Mouse (Mus musculus): ENCODE results near the gene Git2. TPM values are rescaled to one million over a fixed set of nuclear protein-coding genes. Genes with fewer than 3 reads are reported as not detected.

Gene Git2
- total RNA-seq, 2 experiments from 2014 or later = 45.2 to 81.5 TPM

GRCm38 (mm10) chr5:114801049-114801448, 25.7 kb upstream of the Git2 start:
- peak; percentile 75 for ATAC-seq (replicated peaks; ENCODE audit: low FRiP score, low TSS enrichment, poor library complexity, severe bottlenecking)

- no peak for ATAC-seq (replicated peaks; ENCODE audit: low FRiP score, low TSS enrichment, poor library complexity, severe bottlenecking)
These were observed 24.5 kb upstream of the Git2 start for GRCm38 (mm10) chr5:114799848-114800247.

GRCm38 (mm10) chr5:114797253-114797652, 21.9 kb upstream of the Git2 start:
- no peak for ATAC-seq (replicated peaks; ENCODE audit: low FRiP score, low TSS enrichment, poor library complexity, severe bottlenecking)

- no peak for ATAC-seq (replicated peaks; ENCODE audit: low FRiP score, low TSS enrichment, poor library complexity, severe bottlenecking)
These were observed 21.1 kb upstream of the Git2 start for GRCm38 (mm10) chr5:114796299-114797012.

- ATAC-seq (replicated peaks; ENCODE audit: low FRiP score, low TSS enrichment, poor library complexity, severe bottlenecking) = no peak
These were observed 20.3 kb upstream of the Git2 start for GRCm38 (mm10) chr5:114795653-114796052.

- ATAC-seq (replicated peaks; ENCODE audit: low FRiP score, low TSS enrichment, poor library complexity, severe bottlenecking) = no peak
These were observed 19.9 kb upstream of the Git2 start for GRCm38 (mm10) chr5:114795231-114795630.

GRCm38 (mm10) chr5:114794609-114795008, 19.3 kb upstream of the Git2 start:
- no peak for ATAC-seq (replicated peaks; ENCODE audit: low FRiP score, low TSS enrichment, poor library complexity, severe bottlenecking)

GRCm38 (mm10) chr5:114793317-114793716, 18.0 kb upstream of the Git2 start:
- no peak for ATAC-seq (replicated peaks; ENCODE audit: low FRiP score, low TSS enrichment, poor library complexity, severe bottlenecking)

- ATAC-seq (replicated peaks; ENCODE audit: low FRiP score, low TSS enrichment, poor library complexity, severe bottlenecking) = no peak
These were observed 9.9 kb upstream of the Git2 start for GRCm38 (mm10) chr5:114785196-114785595.

- ATAC-seq (replicated peaks; ENCODE audit: low FRiP score, low TSS enrichment, poor library complexity, severe bottlenecking) = peak; percentile 71
These were observed 9.4 kb upstream of the Git2 start for GRCm38 (mm10) chr5:114784622-114785165.

- ATAC-seq (replicated peaks; ENCODE audit: low FRiP score, low TSS enrichment, poor library complexity, severe bottlenecking) = peak; percentile 39
These were observed 8.3 kb upstream of the Git2 start for GRCm38 (mm10) chr5:114783405-114784163.

GRCm38 (mm10) chr5:114782991-114783390, 7.7 kb upstream of the Git2 start:
- no peak for ATAC-seq (replicated peaks; ENCODE audit: low FRiP score, low TSS enrichment, poor library complexity, severe bottlenecking)

- ATAC-seq (replicated peaks; ENCODE audit: low FRiP score, low TSS enrichment, poor library complexity, severe bottlenecking) = no peak
These were observed 5.6 kb upstream of the Git2 start for GRCm38 (mm10) chr5:114780912-114781311.

GRCm38 (mm10) chr5:114779956-114780489, 4.7 kb upstream of the Git2 start:
- ATAC-seq (replicated peaks; ENCODE audit: low FRiP score, low TSS enrichment, poor library complexity, severe bottlenecking) = no peak

GRCm38 (mm10) chr5:114776174-114776573, 857 bp upstream of the Git2 start:
- ATAC-seq (replicated peaks; ENCODE audit: low FRiP score, low TSS enrichment, poor library complexity, severe bottlenecking) = no peak; the same call in 1 of the 2 replicates

GRCm38 (mm10) chr5:114774403-114775051, 790 bp downstream of the Git2 start, which contains the start of gene Ankrd13a:
Gene Ankrd13a (plus strand): TSS chr5:114774677.
- ATAC-seq (replicated peaks; ENCODE audit: low FRiP score, low TSS enrichment, poor library complexity, severe bottlenecking) = peak; percentile 71

GRCm38 (mm10) chr5:114773780-114774179, 1.5 kb downstream of the Git2 start:
- no peak for ATAC-seq (replicated peaks; ENCODE audit: low FRiP score, low TSS enrichment, poor library complexity, severe bottlenecking)

GRCm38 (mm10) chr5:114773211-114773710, 2.1 kb downstream of the Git2 start:
- ATAC-seq (replicated peaks; ENCODE audit: low FRiP score, low TSS enrichment, poor library complexity, severe bottlenecking) = peak; percentile 68

- no peak for ATAC-seq (replicated peaks; ENCODE audit: low FRiP score, low TSS enrichment, poor library complexity, severe bottlenecking)
These were observed 2.7 kb downstream of the Git2 start for GRCm38 (mm10) chr5:114772456-114773203.
